ENCODE assay signal across 21 mouse cellular contexts in genomic region chr11:103858760-103859159, GRCm38 (mm10).
"Had no signal": no experiment of that assay in that cellular context is flagged by ENCODE, and none has a peak within 500 bp of the region (broad histone marks: within the 10 kb centered on the region; RNA-seq: fewer than 3 reads in every experiment).

No protein-coding gene starts in this region.

- H3K4me1 ChIP-seq: heart, embryonic 15.5 days; limb, embryonic 13.5 days; limb, embryonic 15.5 days had no signal

- H3K27ac ChIP-seq: heart, adult 2 months; heart, embryonic 13.5 days; heart, embryonic 15.5 days; hindbrain, embryonic 13.5 days; hindbrain, embryonic 15.5 days; hindbrain, postnatal 0 days; kidney, postnatal 0 days; limb, embryonic 13.5 days; limb, embryonic 15.5 days; liver, embryonic 12.5 days; liver, embryonic 14.5 days had no signal

- H3K4me3 ChIP-seq: heart, adult 2 months; heart, embryonic 13.5 days; heart, embryonic 15.5 days; hindbrain, embryonic 13.5 days; hindbrain, embryonic 15.5 days; limb, embryonic 13.5 days; limb, embryonic 15.5 days; liver, embryonic 12.5 days had no signal

- DNase-seq: gastrocnemius, postnatal 14 days; gastrocnemius, postnatal 36 days; heart, adult 11 months; heart, adult 2 months; heart, postnatal 14 days; heart, postnatal 36 days; kidney, adult 11 months; kidney, postnatal 25 days; layer of hippocampus, adult 9-11 months; layer of hippocampus, postnatal 36 days; left cerebral cortex, postnatal 4 days had no signal

- H3K27me3 ChIP-seq: heart, embryonic 13.5 days; heart, embryonic 15.5 days; hindbrain, embryonic 13.5 days; hindbrain, embryonic 15.5 days; limb, embryonic 13.5 days; limb, embryonic 15.5 days; liver, embryonic 12.5 days had no signal
